Mouse (Mus musculus) heart, adult 8-10 months (tissue): ENCODE data around the gene Smpd2. TPM values are rescaled to one million over a fixed set of nuclear protein-coding genes. Genes with fewer than 3 reads are reported as not detected.

Experiments used
- DNase-seq: peaks from one replicate; pipeline ENCODE4 v3.0.0; 2022; ENCODE audit warnings: low spot score
- total RNA-seq, 4 experiments: library from RNA; stranded (reverse); gene quantifications; 2 replicates each; pipeline ENCODE4 v1.2.4; 2022

Smpd2 gene
- total RNA-seq, 4 experiments from 2014 or later, result 30.1 to 40.2 (median 34.8) TPM

DNA sequence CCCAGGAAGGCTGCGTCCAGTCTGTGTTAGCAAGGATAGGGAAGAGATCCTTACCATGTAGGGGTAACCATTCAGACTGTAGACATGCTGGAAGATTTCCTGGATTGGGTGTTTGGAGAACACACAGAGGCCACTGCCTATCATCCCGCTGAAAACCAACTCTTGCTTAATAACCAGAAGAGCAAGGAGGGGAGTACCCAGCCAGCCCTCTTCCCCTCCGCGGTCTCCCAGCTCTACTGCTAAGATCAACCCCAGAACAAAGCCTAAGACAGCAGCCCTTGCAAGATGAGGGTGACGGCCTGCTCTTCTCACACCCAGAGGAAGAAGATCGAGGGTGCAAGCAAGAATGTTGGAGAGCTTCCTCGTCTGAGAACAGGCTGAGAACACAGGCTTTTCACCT lies 1.3 kb downstream of the Smpd2 start:
- no peak for DNase-seq

DNA sequence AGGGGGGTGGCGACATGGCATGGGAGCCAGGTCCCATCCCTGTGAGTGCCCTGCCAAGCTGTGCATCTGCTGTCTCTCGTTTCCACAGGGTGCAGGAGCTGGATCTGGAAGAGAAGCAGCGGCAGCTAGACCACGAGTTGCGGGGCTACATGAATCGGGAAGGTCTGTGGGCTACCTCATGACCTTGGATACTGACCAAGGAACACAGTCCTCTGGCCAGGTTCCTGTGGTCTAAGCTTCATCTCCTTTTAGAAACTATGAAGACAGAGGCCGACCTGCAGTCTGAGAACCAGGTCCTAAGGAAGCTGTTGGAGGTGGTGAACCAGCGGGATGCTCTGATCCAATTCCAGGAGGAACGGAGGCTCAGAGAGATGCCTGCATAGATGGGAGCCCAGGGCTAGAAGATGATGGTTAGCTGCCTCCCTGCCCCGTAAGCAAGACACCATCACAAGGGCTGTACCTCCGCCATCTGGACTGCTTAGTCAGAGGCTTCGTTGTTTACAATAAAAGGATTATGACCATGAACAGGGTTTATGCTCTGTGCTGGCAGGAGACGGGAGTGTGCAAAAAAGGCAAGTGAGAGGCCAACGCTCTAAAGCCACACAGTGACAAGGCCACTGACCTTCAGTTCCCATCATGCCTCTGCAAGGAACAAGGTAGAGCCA lies 3.5 kb downstream of the Smpd2 start:
- DNase-seq, result no peak

- DNase-seq, result no peak
These were observed 4.4 kb downstream of the Smpd2 start for GRCm38 (mm10) chr10:41485778-41486177.

GRCm38 (mm10) chr10:41482446-41482845 lies 7.7 kb downstream of the Smpd2 start:
- DNase-seq, result no peak

GRCm38 (mm10) chr10:41480938-41481880 lies 9.0 kb downstream of the Smpd2 start:
- DNase-seq, result no peak

GRCm38 (mm10) chr10:41479961-41480360 lies 10.2 kb downstream of the Smpd2 start:
- no peak for DNase-seq

- peak; percentile 82 for DNase-seq
These were observed 12.6 kb downstream of the Smpd2 start for GRCm38 (mm10) chr10:41477278-41478181.

- DNase-seq, result no peak
These were observed 13.2 kb downstream of the Smpd2 start for GRCm38 (mm10) chr10:41477018-41477277.

DNA sequence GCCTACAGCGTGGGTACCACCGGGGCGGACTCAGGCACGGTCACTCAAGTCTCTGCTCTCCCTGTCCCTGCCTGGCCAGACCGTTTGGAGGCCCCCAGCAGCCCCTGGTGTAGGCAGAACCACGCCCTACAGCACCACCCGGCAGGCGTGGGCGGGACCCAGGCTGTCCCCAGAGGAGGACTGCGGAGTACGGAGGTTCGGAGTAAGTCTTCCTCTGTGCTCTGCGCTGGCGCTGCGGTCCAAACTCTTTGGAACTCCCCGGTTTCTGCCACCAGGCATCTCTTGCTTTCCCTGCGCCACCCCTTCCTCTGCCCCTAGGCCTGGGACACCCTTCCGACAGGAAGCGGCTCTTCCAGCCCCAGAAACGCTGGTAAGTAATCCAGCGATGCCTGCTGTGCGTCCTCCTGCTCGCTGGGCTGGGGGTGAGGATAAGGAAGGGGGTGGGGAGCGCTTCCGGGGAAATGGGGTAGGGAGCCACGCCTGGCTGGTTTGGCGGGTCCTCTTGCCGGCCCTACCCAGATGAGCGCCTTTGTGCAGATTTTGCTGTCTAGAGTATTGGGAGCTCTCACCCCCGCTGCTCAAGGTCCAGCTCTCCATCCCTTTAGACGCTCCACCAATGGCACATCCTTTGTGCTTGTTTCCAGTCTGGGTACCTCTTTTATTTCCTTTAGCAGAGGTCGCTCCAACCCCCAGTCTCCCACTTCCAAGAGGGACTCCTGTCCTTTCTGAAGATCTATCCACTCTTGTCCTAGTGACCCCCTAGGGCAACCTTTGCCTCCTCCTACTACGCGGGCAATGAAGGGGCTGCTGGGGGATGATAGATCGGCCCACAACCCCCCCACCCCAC lies 13.8 kb downstream of the Smpd2 start, which contains the start of gene Mical1:
Mical1 (plus strand) TSS at position 144 of the 847 bp plus-strand sequence.
- peak; percentile 73 for DNase-seq

DNA sequence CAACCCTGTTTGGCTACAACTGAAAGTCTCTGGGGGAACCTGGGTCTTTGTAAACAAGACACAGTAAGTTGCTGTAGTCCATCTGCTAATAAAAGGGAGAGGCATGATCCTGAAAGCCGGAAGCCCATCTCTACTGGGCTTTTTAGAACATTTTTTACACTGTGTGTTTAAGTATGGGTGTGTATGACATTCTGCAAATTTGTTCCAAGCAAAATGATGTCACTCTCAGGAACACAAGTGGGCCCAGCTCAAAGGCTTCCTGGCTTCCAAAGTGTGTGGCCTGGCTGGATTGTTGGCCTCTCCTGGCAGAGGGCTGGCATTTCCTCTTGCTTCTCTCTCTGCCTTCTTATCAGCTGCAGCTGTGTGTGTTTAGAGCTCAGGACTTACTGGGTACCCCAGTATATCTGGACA lies 15.2 kb downstream of the Smpd2 start:
- peak; percentile 53 for DNase-seq

DNA sequence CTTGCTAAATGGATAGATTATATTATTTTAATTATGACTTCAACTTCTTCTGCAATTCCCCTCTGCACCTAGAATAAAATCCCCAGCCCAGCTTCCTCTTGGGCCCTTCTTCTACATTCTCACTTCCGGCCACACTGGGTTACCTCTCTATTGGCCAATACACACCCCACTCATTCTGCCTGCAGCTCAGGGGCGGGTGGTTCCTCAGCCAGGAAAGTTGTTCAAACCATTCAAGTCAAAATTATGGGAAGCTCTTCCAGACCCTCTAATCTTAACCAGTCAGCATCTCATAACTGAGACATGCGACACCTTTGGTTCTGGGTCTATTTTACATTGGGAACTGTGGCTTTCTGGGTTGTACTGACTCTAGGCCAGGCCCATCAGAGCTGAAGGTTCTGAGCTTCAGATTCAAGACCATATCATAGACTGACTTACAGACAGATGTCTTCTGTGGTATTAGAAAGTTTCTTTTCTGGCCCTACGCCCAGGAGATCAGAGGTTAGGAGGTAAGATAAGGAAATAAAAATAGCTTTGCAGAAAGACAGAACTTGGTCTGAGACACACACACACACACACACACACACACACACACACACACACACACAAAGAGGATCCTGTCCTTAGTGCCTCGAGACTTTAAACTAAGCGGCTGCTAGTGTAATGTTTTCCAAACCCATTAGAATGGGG lies 16.2 kb downstream of the Smpd2 start:
- DNase-seq, result peak; percentile 76

- no peak for DNase-seq
These were observed 17.1 kb downstream of the Smpd2 start for GRCm38 (mm10) chr10:41472962-41473481.

- no peak for DNase-seq
These were observed 17.6 kb downstream of the Smpd2 start for GRCm38 (mm10) chr10:41472534-41472933.

GRCm38 (mm10) chr10:41470693-41471092 lies 19.5 kb downstream of the Smpd2 start:
- no peak for DNase-seq

- DNase-seq, result no peak
These were observed 22.8 kb downstream of the Smpd2 start for GRCm38 (mm10) chr10:41467325-41467724.

GRCm38 (mm10) chr10:41464401-41464955 lies 25.7 kb downstream of the Smpd2 start:
- DNase-seq, result no peak

GRCm38 (mm10) chr10:41461057-41461722 lies 29.0 kb downstream of the Smpd2 start:
- DNase-seq, result no peak

- no peak for DNase-seq
These were observed 29.7 kb downstream of the Smpd2 start for GRCm38 (mm10) chr10:41460501-41460900.

DNA sequence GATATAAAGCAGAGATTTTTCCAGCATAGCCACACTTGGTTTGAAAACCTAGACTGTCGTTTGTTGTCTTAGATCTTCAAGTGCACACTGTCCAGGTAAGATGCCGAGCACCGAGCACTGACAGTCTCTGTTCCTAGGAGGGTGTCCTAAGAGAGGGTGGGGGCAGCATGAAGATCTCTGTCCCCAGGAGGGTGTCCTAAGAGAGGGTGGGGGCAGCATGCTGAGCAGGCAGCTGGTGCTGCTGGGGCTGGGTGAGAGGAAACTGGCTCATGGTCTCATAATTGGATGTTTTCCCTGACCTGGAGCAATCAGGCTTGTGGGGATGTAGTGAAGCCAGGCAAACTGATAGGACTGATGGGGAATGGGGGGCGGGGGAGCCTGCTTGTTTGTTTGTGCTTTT lies 30.2 kb downstream of the Smpd2 start:
- DNase-seq, result no peak
